Mouse (Mus musculus) layer of hippocampus, postnatal 14 days (tissue): ENCODE measurements at regions not wholly inside any gene's neighbourhood (a gene's known extent, or its start where the extent isn't known, plus 50 kb on each side); places are given as distances from the start of the nearest gene placed in this dataset.
"Not testable (repeated sequence)": the region's sequence is repeated elsewhere in the genome, so short reads cannot be mapped to it uniquely, and the experiment has no call there.

Experiments
- DNase-seq, 2 experiments: peaks; one replicate each; pipeline ENCODE4 v3.0.0; 2021 to 2022; ENCODE audit warnings: low spot score in 2 of 2, mixed read lengths in 1 of 2

DNA sequence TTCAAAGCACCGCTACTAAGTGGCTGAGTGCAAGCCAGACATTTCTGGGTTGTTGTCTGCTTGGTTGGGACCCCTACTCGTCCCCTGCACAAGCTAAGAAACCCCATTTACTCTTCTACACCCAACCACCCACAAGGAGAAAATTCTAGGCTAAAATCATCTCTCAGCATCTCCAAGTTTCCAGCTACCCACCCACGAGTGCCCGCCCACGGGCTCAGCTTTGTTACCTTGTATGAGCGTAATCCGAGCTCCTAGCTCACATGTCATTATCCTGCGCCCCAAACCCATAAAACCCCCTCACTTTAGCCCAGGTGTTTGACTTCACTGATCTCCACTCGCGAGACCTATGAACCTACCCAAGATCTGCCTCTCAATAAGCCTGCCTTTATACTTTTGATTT lies 239.3 kb downstream of the Dad1 start:
- DNase-seq: no peak

DNA sequence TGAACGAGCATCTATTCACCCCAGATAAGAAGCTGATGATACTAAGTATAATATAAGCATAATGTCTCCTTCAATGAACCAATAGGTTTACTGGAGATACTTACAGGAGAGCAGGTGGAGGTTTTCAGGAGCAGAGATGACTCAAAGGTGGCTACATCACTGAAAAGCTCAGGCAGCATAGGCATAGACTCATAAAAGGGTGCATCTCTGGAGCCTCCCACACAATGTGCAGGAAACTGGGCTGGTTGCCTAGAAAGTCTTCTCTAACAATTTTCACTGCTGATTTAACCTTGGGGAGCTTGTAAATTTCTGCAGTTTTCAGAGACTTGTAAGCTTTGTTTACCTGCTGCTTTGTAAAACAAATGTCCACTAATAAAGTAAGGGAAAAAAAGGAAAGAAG lies 251.8 kb downstream of the Dad1 start:
- DNase-seq: peak in 1 of 2 experiments; percentile 49

DNA sequence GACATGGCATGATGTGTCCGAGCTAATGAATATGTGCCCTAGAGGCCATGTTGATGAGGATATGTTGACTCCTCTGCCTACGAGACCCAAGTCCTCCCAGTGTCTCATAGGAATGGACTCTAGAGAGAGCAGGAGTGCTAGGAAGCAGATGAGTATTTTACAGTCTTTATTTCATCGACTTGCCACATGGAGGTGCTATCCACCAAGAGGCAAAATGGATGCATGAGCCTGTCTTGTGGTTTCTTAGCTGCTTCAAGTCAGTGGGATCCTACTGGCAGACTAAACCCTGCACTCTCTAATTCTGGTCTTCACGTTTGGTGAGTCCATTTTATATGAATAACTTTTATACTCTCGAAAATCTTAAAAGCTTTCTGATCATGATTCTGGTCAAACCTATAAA lies 253.4 kb downstream of the Dad1 start:
- no peak for DNase-seq

DNA sequence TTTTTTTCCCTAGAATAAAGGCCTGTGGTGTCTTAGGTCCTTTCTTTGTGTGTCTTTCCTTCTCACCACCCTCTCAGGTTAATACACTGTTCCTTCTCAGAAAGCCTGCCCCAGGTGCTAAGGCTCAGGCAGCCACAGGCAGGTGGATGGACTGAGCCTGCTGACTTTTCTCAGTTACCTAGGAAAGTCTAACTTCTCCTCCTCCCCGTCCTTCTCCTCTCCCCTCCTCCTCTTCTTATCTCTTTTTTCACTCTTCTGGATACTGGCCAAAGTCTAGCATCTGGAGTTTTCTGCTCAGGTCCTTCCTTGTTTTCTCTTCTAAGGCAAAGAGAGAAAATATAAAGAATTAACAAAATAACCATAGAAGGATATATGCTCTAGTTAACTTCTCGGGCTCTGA lies 260.5 kb downstream of the Dad1 start:
- DNase-seq: no peak

DNA sequence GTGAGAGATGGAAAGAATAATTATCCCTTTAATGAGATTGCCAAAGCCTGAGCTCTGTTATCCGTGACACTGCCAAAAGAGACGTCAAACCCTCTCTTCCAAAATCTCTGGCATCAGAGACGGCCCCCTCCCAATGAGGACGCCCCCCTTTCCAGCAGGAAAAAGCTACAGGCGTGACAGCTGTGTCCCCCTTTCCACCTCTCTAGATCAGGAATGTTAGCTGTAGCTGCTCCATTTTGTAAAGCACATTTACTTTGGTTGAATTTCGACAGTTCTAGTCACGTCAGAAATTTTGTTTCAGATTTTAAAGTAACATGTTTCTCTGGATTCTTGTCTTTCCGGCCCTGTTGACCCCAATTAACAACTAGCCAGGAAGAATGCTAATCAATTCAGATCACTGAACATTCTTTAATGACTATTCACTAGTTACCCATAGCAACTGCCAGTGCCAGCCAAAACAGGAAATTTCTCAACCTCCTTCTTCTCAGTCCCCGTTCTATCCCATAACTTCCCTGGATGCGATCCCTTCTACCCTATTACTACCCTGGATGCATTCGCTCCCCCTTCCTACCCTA lies 261.1 kb downstream of the Dad1 start:
- DNase-seq: peak in 1 of 2 experiments; percentile 6

DNA sequence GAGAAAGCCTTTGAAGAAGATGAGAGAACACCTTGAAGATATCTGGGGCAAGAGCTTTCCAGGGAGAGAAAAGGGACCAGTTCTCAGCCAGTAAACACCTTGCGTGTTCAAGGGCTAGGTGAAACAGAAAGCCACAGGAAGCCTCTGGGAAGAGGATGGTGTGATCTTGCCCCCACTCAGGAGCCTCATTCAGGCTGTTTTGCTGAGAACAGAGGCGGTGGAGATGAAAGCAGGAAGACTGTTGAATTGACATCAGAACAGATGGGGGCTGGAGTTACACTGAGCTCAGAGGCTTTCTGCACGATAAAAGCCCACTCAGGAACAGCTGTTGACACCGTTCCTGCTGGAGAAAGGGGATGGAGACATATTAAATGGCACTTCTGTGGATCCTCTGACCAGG lies 262.5 kb downstream of the Dad1 start:
- DNase-seq: no peak

DNA sequence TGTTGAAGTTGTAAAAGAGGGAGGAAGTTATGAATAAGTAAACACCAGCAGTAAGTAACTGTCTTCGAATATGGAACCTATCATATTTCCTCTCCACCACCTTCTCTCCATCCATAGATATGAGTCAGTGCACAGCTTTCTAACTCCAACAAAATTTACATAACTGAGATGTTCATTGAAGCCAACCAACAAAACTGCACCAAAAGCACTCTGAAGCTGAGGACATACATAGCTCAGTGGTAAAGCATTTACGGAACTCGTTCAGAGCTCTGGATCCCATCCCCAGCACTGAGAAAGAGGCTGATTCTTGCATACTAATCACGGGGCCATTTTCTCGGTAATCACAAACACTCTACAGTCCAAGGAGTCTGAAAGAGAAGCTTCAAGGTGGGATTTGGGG lies 273.1 kb downstream of the Dad1 start:
- DNase-seq: no peak

DNA sequence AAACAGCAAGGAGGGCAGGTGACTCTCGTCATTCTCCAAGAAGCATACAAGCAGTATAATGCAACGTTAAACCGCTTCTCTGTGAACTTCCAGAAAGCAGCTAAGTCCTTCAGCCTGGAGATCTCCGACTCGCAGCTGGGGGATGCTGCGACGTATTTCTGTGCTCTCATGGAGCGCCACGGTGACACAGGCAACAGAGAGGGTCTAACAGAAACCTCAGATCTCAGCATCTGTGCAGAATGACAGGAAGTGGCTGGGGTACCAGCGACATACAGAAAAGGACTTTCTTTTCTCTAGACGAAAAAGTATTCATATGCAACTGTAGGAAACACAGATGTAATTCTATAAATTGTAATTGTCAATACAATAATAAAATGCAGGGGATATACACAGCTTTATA lies 292.5 kb downstream of the Dad1 start:
- not testable (repeated sequence) for DNase-seq

DNA sequence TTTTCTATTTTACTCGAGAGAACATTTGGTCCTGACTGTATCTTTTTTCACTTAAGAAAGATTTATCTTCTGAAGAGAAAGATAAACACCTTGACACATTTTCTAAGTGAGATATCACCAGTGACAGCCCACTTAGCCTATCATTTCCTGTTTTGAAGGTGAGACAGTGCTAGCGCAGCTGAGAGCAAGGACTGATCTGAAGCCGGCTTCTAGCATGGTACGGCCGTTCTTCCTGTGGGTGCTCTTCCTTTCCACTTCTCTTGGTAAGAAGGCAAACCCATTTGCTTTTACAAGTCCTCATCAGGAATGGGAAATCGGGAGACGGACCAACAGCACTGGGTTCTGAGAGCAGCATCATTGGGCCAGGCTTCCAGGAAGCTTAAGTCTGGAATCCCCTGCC lies 293.1 kb downstream of the Dad1 start:
- DNase-seq: no peak

DNA sequence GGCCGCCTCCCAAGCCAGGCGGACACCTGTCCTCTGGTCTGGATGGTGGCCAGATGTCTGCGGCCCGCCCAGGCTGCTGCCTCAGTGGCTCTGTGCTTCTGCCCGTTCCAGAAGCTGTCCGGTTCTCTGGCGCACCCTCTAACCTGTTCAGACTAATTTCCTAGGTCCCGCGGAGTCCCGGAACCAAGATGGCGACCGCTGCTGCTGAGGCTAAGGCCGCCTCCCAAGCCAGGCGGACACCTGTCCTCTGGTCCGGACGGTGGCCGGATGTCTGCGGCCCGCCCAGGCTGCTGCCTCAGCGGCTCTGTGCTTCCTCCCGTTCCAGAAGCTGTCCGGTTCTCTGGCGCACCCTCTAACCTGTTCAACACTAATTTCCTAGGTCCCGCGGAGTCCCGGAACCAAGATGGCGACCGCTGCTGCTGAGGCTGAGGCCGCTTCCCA lies 318.1 kb downstream of the Dad1 start:
- DNase-seq: peak; percentile 77 to 78

DNA sequence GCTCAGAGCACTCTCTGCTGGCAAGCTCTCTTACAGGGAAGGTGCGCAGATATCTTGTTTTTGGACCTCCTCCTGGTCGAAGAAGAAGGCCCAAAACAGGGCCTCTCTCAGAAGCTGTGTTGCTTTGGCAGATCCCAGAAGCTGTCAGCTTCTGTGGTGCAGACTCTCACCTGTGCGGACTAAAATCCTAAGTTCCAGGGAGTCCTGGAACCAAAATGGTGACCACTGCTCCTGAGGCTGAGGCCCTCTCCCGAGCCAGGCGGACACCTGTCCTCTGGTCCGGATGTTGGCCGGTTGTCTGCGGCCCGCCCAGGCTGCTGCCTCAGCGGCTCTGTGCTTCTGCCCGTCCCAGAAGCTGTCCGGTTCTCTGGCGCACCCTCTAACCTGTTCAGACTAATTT lies 318.6 kb downstream of the Dad1 start:
- peak; percentile 41 to 50 for DNase-seq

DNA sequence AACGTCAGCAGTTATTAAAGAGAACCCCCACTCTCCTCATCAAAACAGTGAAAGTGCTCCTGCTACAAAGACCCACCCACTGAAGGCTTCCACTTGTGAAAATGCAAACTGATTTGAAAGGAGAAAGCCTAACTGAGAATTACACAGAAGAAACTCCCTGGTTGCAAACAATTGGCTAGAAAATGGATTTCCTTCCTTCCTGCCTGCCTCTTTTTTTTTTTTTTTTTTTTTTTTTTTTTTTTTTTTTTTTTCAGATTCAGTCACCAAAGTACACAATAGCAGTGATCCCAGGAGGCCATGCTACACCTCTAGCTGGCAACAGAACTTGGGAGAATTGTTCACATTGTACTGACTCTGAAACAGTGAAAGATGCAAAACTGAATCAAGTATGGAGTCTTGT lies 343.0 kb downstream of the Dad1 start:
- no peak for DNase-seq

DNA sequence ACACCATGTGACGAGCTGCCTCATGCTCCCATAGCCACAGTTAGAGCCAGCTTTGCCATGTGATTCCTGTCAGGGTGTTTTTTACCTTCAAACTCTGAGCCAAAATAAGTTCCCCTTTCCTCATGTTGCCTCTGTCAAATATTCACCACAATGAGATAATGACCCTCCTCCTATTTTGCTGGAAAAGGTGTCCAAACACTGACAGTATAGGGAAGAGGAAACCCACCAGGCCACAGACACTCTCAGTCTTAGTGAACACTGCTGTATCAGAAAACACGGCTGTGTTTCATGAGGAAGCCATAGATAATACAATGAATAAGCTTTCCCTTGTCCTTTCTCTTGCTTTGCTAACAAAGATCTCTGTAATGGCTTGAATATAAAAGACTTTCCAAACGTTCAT lies 349.3 kb downstream of the Dad1 start:
- no peak for DNase-seq

DNA sequence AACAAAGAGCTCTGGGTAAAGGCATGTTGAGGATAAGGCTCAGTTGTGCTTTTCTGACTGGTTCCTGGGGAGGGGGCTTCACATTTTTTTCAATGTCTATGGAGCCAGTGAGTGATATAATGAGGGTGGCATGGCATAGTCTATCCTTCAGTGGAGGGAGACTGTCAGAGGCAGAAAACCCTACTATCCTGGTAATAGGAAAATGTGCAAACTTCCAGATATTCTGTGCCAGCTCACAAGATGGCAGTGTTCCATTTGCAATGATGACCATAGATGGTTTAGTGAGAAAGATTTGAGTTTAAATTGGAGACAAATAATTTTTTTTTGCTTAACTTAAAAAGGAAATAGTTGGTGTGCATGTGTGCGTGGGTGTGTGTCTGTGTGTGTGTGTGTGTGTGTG lies 352.8 kb downstream of the Dad1 start:
- DNase-seq: peak in 1 of 2 experiments; percentile 6

DNA sequence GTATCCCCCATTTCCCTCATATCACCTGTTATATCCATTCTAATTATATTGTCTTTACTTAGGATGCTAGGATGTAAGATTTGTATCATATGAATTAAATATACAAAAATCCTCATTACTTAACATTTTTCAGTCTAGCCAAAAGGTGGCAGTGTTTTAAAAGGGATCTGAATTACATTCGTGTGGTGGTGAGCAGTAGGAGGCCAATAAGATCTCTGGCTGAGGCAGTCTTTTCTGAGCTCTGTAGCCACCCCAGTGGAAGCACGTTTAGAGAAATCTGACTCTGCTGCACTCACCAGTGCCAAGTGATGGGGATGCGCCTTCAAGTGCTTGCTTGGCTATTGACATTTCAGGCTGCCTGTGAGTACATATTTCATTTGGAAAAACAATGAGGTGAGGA lies 372.6 kb downstream of the Dad1 start:
- DNase-seq: peak in 1 of 2 experiments; percentile 9

DNA sequence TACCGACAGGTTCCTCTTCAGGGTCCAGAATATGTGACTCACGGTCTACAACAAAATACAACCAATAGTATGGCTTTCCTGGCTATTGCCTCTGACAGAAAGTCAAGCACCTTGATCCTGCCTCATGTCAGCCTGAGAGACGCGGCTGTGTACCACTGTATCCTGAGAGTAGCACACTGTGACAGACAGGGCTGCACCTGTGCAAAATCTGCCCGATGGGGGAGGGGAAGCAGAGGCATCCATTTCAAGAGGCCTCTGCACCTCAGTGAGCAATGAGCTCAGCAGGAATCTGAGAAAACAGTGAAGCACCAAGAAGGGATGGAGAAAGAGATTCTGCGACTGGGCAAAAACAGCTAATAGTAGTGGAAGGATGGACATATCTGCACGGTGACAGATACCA lies 377.3 kb downstream of the Dad1 start:
- DNase-seq: no peak

DNA sequence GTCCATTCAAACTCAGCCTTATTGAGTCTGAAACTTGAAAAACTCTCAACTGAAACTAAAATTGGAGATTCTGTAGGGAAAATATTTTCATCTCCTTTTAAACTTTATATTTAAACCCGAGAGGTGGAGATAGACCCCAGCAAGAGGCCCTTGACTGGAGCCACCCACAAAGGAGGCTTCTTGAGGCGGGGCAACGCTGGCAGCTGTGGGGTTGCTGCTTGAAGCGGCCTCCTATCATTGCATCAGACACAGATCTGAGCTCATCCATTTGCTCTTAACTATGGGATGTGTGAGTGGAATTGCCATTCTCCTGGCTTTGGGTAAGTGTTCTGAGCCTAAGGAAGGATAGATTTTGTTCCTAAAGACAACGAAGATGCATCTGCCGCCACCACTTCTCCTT lies 378.2 kb downstream of the Dad1 start:
- no peak for DNase-seq

DNA sequence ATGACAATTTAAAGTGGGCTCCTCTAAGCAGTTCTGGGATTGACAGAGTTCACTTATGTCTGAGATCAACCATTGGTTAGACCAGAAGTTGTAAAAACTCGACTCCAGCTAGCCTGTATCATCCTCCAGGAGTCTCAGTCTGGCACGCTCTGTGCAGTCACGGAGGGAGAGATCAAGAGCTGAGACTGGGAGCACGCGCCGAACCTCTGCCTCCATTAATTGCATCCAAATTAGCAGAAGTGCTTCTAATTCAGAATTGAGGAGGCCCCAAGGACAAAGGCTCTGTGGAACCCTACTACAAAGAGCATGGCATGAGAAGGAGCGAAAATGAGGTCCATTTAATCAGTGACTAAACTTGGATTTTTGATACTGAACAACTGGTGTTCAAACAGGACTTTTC lies 406.9 kb downstream of the Dad1 start:
- DNase-seq: no peak

DNA sequence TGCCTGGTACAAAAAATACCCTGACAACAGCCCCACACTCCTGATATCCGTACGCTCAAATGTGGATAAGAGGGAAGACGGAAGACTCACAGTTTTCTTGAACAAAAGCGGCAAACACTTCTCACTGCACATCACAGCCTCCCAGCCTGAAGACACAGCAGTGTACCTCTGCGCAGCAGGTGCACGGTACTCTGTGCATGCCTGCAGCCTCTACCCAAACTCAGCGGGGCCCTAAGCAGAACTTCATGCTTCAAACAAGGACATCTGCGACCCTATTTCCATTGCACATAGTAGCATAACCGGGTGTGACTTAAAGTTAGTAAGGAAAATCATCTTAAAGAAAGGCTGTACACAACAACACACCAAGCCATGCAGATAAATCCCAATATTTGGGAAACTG lies 408.3 kb downstream of the Dad1 start:
- DNase-seq: no peak

DNA sequence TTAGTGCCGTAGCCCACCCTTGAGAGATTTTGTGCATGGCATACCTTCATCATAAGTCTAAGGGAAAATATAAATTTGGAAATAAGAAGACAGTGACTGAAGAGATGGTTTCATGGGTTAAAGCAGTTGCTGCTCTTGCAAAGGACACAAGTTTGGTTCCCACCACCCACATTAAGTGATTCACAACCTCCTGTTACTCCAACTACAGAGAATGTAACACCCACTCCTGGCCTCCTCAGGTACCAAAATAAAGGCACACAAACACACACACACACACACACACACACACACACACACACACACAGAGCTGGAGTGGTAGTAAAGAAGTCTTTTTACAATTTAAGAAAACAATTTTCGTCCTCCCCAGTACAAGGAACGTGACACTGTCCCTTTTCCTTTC lies 421.4 kb downstream of the Dad1 start:
- no peak for DNase-seq

DNA sequence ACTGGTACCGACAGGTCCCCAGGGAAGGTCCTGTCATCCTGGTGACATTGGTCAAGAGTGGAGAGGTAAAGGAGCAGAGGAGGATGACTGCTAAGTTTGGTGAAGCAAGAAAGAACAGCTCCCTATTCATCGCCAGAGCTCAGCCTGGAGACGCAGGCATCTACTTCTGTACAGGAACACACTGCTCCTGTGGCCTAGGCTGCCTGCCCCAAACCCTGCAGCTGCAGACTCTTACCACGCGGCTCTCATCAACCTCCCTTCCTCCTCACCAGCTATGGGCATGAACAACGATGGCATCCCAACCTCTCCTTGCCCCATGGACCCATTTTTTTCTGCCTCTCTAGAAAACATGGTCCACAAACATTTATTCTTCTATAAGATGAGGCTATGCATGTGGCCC lies 422.3 kb downstream of the Dad1 start:
- DNase-seq: no peak

DNA sequence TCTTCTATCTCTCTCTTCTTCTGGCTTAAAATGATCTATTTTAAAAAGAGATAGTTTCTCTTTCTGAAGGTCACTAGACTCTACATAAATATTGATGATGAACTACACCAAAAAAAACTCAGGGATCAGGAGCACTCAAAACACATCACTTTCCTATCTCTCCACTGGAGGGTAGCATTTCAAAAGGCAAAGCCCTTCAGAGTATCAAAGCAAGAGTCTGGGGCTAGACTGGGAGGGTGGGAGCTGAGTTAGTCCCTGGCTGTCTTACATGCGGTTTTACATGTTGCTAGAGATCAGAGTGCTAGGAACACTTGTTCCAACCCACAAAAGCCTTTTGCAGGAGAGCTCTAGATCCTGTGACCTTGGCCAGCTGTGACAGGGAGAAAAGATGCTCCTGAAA lies 423.2 kb downstream of the Dad1 start:
- DNase-seq: no peak

DNA sequence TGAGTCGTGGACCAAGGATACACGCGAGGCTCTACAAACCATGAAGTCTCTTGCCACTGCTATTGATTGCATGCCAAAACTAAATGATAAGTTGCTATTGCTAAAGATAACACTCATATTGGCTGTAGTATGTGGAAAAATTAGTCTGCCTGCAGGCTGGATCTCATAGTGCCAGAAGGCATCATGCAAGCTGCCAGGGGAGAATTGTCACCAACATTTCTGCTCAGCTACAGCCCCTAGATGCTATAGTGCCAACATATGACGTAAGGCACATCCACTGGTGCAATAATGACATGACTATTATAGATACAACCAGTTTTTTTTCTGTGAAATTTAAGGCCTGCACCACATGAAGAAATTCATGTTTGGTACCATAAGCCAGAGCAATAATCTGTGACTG lies 427.1 kb downstream of the Dad1 start:
- peak in 1 of 2 experiments; percentile 43 for DNase-seq

DNA sequence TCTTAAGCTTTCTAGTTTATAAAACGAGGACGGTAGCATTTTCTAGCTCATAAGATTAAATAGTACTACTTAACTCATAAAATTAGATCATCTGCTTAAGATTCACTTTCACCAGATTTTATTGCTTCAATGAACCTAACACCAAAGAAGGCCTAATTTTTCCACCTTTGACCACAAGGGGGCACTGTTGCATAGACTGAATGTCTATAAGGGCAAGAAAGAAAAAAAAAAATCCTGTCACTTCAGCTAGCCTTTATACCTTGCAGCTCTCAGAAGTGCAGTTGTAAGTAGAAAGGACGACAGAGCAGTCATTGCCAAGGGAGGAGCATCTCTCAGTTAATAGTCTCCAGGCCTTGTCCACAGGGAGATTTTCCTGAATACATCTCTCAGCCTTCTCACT lies 447.7 kb downstream of the Dad1 start:
- DNase-seq: peak; percentile 61 to 84
